Mouse (Mus musculus) forebrain, embryonic 16.5 days (tissue): ENCODE results near the gene Fam98c. TPM values are rescaled to one million over a fixed set of nuclear protein-coding genes. Genes with fewer than 3 reads are reported as not detected.

Experiments
- ATAC-seq: fragments of 200-750 bp; cut with Nextera tagmentation; 2 replicates; pipeline ENCODE4 v1.8.0; 2017; ENCODE audit warnings: mild to moderate bottlenecking, moderate library complexity
- H3K27ac ChIP-seq: fragments of 300-500 bp; sonication (generic); 2 replicates; pipeline ENCODE4 v1.5.1; 2014; ENCODE audit warnings: low read length, control low read depth
- H3K27me3 ChIP-seq: fragments of 300-500 bp; sonication (generic); replicated peaks from 2 replicates; pipeline ENCODE4 v1.6.1; 2014; ENCODE audit warnings: low read length; ENCODE audit not compliant: control insufficient read depth, insufficient read depth
- H3K36me3 ChIP-seq: fragments of 300-500 bp; sonication (generic); 2 replicates; pipeline ENCODE4 v1.6.1; 2014; ENCODE audit not compliant: control insufficient read depth, insufficient read depth
- H3K4me1 ChIP-seq: fragments of 300-500 bp; sonication (generic); replicated peaks from 2 replicates; pipeline ENCODE4 v1.6.1; 2014; ENCODE audit warnings: low read length; ENCODE audit not compliant: control insufficient read depth, insufficient read depth
- H3K4me2 ChIP-seq: fragments of 300-500 bp; sonication (generic); 2 replicates; pipeline ENCODE4 v1.6.1; 2014; ENCODE audit warnings: mild to moderate bottlenecking, low read length, control low read depth
- H3K4me3 ChIP-seq: fragments of 300-500 bp; sonication (generic); replicated peaks from 2 replicates; pipeline ENCODE4 v1.5.1; 2014; ENCODE audit warnings: mild to moderate bottlenecking, low read length, control low read depth
- H3K9ac ChIP-seq: fragments of 300-500 bp; sonication (generic); replicated peaks from 2 replicates; pipeline ENCODE4 v1.6.1; 2014; ENCODE audit warnings: low read depth, low read length, control low read depth
- H3K9me3 ChIP-seq: fragments of 300-500 bp; sonication (generic); 2 replicates; pipeline ENCODE4 v1.6.1; 2016; ENCODE audit warnings: low read length; ENCODE audit not compliant: control insufficient read depth
- whole genome bisulfite sequencing: fragments of 180-500 bp; shearing (Covaris S2); extraction: QIAGEN DNeasy Blood & Tissue Kit; methylation state at CpG from one replicate; pipeline ENCODE4 v1.1.7; 2014; 5-methylcytosine and 5-hydroxymethylcytosine counted together
- polyA plus RNA-seq: library from polyadenylated mRNA; unstranded; fragments of >200 nt; fragmentation: Nextera tagmentation; extraction: Ambion mirVana; gene quantifications from 2 replicates; pipeline ENCODE4 v1.2.1, GENCODE M21; 2015

The Fam98c gene
- polyA plus RNA-seq, 1 experiment from 2014 or later, result 21.9 TPM

DNA sequence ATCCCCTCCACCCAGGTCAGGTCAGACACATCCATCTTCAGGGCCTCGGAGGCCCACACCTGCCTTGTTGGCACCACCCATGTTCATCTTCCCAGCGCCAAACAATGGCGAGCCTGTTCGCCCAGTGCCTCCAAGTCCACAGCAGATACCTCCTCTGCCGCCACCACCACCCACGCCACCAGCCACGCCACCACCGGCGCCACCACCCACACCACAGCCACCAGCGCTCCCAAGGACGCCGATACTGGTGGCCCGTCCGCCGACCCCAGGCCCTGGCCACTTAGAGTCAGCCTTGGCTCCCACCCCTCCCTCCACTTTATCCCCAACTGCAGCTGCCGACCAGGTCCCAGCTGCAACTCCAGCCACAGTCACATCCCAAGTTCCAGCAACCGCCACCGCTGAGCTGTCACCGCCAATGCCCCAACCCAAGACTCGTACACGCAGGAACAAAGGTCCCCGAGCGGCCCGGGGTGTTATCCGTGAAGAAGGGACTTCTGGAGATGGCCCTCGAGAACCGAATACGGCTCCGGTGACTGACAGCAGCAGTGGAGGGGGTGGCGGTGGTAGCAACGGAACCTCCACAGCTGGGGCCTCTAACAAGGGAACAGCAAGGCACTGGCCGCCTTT, 16.5 kb upstream of the Fam98c start:
- Histone ChIP-seq H3K4me2 (no peak overlapping the region), H3K9ac (no peak overlapping the region), H3K4me3 (no peak overlapping the region), H3K4me1 (peaks cover 36% of the 10 kb centered on the region), H3K36me3 (peaks cover 27% of the 10 kb centered on the region), H3K9me3 (no peaks in the 10 kb centered on the region), H3K27ac (no peak overlapping the region), H3K27me3 (peaks cover 34% of the 10 kb centered on the region)
- 33% methylated on average over 32 of the region's 32 CpGs for WGBS
- no peak for ATAC-seq

DNA sequence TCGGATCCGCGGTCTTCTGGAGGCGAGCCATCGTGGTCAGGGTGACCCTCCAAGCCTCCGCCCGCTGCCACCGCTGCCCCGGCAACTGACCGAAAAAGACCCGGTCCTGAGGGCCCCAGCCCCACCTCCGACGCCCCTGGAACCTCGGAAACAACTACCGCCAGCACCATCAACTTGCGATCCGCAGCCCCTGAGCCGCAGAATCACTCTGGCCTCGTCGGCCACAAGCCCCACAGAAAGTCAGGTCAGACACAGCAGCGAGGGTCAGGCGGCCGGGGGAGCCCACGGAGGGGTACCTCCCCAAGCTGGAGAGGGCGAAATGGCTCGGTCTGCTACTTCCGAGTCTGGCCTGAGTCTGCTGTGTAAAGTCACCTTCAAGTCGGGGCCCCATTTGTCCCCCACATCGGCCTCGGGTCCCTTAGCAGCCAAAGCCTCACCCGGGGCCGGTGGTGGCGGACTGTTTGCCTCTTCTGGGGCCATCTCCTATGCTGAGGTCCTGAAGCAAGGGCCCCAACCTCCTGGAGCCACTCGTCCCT, 15.6 kb upstream of the Fam98c start:
- H3K4me1 ChIP-seq, result peaks cover 37% of the 10 kb centered on the region
- ATAC-seq, result no peak
- H3K27me3 ChIP-seq, result peaks cover 34% of the 10 kb centered on the region
- peak overlapping the region; percentile 84 for H3K4me2 ChIP-seq
- H3K27ac ChIP-seq, result no peak overlapping the region
- peaks cover 27% of the 10 kb centered on the region for H3K36me3 ChIP-seq
- WGBS, result 6% methylated on average over 34 of the region's 34 CpGs
- H3K9me3 ChIP-seq, result no peaks in the 10 kb centered on the region
- no peak overlapping the region for H3K9ac ChIP-seq
- peak overlapping the region; percentile 83 for H3K4me3 ChIP-seq

DNA sequence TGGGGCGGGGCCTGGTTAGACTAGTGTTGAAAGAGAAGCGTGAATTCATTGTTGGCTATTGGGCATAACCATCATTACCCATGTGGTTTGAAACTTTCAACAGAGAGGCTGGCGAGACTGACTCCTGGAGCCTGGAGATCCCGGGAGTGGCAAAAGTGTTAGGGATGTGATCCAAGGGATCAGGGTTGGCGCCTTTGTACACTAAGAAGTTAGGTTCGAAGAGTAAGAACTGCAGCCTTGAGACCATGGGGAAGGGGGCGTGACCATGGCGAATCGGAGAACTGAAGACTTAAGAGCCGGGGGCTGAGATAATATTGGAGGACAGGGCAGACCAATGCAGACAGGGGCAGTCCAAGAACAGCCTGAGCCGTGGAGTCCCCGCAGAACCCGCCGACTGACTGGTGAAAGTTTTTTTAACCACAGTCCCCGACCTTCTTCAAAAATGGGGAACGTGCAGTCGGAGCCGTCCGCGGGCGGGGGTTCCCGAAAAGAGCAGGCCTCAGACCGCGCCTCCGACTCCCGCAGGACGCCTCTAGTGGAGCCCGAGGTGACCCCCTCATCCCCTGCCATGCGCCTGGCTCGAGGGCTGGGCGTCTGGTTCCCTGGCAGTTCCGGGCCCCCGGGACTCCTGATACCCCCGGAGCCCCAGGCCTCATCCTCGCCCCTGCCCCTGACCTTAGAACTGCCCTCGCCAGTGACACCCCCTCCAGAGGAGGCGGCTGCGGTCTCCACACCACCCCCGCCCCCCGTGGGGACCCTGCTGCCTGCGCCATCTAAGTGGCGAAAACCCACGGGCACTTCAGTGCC, 14.9 kb upstream of the Fam98c start:
- peaks cover 22% of the 10 kb centered on the region for H3K36me3 ChIP-seq
- no peaks in the 10 kb centered on the region for H3K9me3 ChIP-seq
- H3K4me1 ChIP-seq, result peaks cover 37% of the 10 kb centered on the region
- peak overlapping the region; percentile 84 for H3K4me2 ChIP-seq
- WGBS, result 1% methylated on average over 43 of the region's 43 CpGs
- no peak overlapping the region for H3K27ac ChIP-seq
- H3K27me3 ChIP-seq, result peaks cover 34% of the 10 kb centered on the region
- ATAC-seq, result no peak
- peak overlapping the region; percentile 83 for H3K4me3 ChIP-seq
- no peak overlapping the region; the same call in 1 of the 2 replicates for H3K9ac ChIP-seq

DNA sequence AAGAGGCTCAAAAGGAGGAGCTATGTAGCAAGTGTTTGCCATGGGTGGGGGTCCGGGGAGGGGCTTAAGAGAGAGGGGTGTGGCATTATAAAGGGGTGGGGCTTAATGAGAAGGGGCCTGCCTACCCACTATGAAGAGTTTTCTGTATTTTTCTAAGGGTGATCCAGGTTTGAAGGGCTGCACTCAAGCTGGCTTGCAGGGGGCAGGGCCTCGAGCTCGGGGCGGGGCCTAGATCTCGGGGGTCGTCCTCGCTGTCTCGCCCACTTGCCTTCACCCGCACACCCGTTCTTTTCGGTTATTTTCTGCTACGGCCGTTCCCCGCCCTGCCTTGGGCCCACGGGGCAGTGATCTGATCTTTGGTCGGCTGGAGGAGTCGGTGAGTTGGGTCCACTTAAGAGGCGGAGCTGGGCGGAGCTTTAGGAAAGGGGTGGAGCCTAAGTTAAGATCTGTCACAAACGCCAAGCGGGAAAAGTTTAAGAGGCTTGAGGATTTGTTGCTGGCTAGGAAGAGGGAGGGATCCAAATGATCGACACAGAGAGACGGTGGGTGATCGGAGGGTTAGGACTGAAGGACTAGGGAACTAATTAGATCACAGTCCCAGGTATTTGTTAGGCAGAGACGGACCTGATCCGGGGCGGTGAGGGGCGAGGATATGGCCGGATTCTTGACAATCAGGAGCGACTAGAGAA, 14.2 kb upstream of the Fam98c start, which contains the start of the genes Ggn and Spred3:
Gene Ggn (plus strand): TSS at position 145 of the 689 bp plus-strand sequence.
Gene Spred3 (minus strand): TSS at position 346 of the 689 bp plus-strand sequence.
- Histone ChIP-seq H3K4me3 (peak within 1 kb of the TSS; percentile 83), H3K36me3 (peaks cover 14% of the 10 kb centered on the region), H3K4me2 (peak within 1 kb of the TSS; percentile 84), H3K9me3 (no peaks in the 10 kb centered on the region), H3K4me1 (peaks cover 37% of the 10 kb centered on the region), H3K27me3 (peaks cover 34% of the 10 kb centered on the region), H3K27ac (peak within 1 kb of the TSS; percentile 85), H3K9ac (peak within 1 kb of the TSS; percentile 72)
- peak; percentile 51 for ATAC-seq
- WGBS, result under 1% methylated on average over 30 of the region's 30 CpGs

DNA sequence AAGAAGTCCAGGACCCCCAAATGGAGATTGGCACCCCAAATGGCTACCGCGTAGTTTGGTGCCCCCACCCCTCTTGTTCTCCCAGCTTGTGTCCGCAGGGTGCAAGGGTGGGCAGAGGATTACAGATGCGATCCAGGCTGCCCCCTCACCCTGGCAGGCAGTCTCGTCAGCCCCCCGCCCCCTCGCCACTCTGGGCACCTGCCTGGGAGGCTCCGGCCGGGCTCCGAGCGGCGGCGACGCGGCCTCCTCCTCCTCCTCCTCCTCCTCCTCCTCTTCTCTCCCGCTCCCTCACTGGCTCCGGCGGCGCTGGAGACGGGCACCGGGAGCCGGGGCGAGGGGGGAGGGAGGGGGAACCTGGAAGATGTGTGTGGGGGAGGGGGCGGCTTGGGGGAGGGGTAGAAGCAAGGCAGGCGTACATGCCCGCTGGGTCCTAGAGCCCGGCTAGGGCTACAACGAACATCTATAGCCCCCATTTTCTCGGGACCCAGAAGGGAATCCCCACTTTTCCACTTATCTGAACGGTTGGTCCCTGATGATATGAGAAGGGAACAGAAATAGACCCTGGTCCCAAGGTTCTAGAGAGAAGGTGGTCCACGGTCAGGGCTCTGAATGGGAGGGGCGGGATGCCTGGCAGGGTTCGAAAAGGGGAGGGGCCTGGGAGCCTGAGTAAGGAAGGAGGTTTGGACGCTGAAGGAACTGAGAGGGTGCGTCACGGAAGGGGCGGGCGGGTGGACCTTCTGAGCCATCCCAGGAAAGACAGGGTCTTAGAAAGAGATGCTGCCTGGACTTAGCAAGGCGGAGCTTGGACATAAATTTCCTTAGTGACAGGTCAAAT, 13.4 kb upstream of the Fam98c start:
- peak overlapping the region; percentile 84 for H3K4me2 ChIP-seq
- under 1% methylated on average over 35 of the region's 39 CpGs for WGBS
- H3K9me3 ChIP-seq, result no peaks in the 10 kb centered on the region
- H3K27ac ChIP-seq, result peak overlapping the region; percentile 85
- peaks cover 7% of the 10 kb centered on the region for H3K36me3 ChIP-seq
- H3K9ac ChIP-seq, result peak overlapping the region; percentile 72
- ATAC-seq, result peak; percentile 86
- peak overlapping the region; percentile 83 for H3K4me3 ChIP-seq
- peaks cover 34% of the 10 kb centered on the region for H3K27me3 ChIP-seq
- H3K4me1 ChIP-seq, result peaks cover 37% of the 10 kb centered on the region

DNA sequence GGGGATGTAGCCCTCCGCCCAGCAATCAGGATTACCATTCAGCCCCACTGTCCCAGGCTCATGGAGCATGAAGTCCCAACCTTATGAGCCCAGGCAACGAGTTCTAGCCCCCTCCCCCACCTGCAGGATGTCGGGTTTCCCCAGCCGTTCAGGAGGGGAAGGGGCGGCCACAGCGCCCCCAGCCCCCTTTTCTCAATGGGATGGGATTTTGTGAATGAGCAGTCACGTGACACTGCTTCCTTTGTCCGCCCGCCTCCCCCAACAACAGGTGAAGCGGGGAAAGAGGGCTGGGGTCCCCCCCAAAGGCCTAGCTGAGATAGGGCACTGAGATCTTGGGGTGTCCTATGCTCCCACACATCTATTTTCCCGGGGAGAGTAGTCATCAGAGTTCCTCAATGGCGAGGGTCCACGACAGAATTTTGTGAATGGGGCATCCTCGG, 12.8 kb upstream of the Fam98c start:
- Histone ChIP-seq H3K27ac (peak overlapping the region; percentile 85), H3K36me3 (0 out of 2 replicates have a peak, but pooled peaks cover under 1% of the 10 kb centered on the region), H3K9ac (peak overlapping the region; percentile 72), H3K4me3 (peak overlapping the region; percentile 83), H3K9me3 (no peaks in the 10 kb centered on the region), H3K4me1 (peaks cover 37% of the 10 kb centered on the region), H3K4me2 (peak overlapping the region; percentile 84), H3K27me3 (peaks cover 32% of the 10 kb centered on the region)
- WGBS, result 0% methylated on average over 14 of the region's 14 CpGs
- peak; percentile 9 for ATAC-seq

DNA sequence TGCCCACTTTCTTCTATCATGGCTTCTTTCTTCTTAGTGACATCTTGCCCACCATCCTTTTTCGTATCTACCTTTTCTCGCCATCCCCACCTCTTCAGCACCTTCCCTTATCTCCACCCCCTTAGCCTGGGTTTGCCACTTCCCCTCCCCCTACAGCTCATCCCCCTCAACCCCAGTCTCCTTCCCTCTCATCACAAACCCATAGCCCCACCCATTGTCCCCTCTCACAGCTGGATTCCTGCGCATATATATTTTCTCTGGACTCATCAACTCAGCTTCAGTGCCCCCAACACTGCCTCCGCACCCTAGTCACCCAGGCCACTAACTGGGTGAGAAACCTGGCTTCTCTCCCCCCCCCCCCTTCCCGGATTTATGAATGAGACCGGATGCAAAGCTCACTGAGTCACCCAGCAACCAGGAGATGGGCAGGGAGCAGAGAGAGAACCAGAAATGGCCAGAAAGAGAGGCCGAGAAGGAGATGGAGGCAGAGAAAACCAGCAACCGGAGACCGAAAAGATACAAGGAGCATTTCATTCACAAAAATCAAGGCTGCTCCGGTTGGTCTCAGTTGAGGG, 12.2 kb upstream of the Fam98c start:
- Histone ChIP-seq H3K4me2 (peak overlapping the region; percentile 84), H3K27me3 (peaks cover 26% of the 10 kb centered on the region)
- no peak for ATAC-seq

DNA sequence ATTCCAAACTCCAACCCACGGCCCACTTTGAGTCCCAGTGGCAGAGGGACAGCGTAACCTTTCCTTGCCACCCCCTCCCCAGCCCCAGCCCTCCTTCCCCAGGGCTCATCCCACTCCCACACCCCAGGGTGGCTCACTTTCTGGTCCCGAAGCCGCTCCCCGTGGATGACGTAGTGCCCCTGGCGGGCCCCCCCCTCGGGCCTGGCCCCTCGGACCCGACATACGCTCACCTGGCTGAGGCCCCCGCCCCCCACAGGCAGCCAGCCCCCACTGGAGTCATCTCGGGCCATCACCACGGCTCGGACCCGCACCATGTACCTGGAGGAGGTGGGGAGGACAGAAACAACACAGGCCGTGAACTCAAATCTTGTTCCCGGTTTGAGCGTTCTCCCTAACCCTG, 11.6 kb upstream of the Fam98c start:
- H3K4me3 ChIP-seq, result peak overlapping the region; percentile 83
- H3K9ac ChIP-seq, result no peak overlapping the region
- H3K4me2 ChIP-seq, result peak overlapping the region; percentile 84
- no peaks in the 10 kb centered on the region for H3K36me3 ChIP-seq
- peaks cover 21% of the 10 kb centered on the region for H3K27me3 ChIP-seq
- H3K9me3 ChIP-seq, result no peaks in the 10 kb centered on the region
- WGBS, result 15% methylated on average over 19 of the region's 19 CpGs
- H3K4me1 ChIP-seq, result peaks cover 37% of the 10 kb centered on the region
- H3K27ac ChIP-seq, result no peak overlapping the region
- ATAC-seq, result no peak

More for the DNA sequence above, 12.2 kb upstream of the Fam98c start:
- Histone ChIP-seq H3K4me1 (peaks cover 37% of the 10 kb centered on the region), H3K4me3 (peak overlapping the region; percentile 83), H3K9me3 (no peaks in the 10 kb centered on the region), H3K9ac (peak overlapping the region; percentile 72), H3K36me3 (no peaks in the 10 kb centered on the region), H3K27ac (peak overlapping the region; percentile 85)
- WGBS, result 5% methylated on average over 10 of the region's 10 CpGs
